Mouse (Mus musculus) gastrocnemius, adult 18-20 months (tissue): ENCODE measurements at regions not wholly inside any gene's neighbourhood (a gene's known extent, or its start where the extent isn't known, plus 50 kb on each side); places are given as distances from the start of the nearest gene placed in this dataset.

ENCODE experiments used
- DNase-seq: peaks from one replicate; pipeline ENCODE4 v3.0.0; 2021; ENCODE audit warnings: low spot score

- no peak for DNase-seq
These were observed 66.0 kb downstream of the Cops8 start for GRCm38 (mm10) chr1:90668787-90669186.

- no peak for DNase-seq
These were observed 66.5 kb downstream of the Cops8 start for GRCm38 (mm10) chr1:90669237-90669636.

DNA sequence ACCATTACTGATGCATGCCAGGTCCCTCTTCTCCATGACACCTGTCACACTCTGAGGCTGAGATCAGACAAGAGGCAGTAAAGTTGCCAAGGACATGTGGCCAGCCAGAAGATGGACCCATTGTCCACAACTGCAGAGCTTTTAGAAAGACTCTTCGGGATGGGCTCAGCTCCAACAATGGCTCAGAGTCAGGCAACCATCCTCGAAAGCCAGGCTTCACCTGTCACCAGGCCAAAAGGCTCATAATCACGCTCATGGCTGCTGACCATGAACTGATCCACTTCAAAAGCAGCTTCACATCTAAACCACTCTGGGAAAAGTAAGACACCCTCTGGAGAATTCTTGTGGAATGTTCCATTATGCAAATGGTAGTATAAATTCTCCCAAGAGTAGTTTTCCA lies 67.6 kb downstream of the Cops8 start:
- DNase-seq, result no peak

DNA sequence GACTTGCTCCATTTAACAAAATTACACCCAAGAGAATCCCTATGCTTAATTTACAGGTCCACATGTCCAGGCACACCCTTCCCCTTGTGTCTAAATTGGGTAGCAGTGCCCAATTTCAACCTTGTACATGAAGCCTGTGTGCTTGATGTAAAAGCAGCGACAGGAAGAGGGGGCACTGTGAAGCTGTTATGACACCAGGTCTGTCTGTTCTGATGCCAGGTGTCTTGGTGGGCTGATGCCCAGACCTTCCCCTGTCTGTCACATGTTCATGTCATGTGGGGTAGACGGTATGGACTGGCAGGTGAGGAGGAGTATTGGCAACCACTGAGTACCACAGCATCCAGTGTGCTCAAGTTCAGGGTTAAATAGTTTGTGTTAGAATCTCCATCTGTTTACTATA lies 71.0 kb downstream of the Cops8 start:
- no peak for DNase-seq

DNA sequence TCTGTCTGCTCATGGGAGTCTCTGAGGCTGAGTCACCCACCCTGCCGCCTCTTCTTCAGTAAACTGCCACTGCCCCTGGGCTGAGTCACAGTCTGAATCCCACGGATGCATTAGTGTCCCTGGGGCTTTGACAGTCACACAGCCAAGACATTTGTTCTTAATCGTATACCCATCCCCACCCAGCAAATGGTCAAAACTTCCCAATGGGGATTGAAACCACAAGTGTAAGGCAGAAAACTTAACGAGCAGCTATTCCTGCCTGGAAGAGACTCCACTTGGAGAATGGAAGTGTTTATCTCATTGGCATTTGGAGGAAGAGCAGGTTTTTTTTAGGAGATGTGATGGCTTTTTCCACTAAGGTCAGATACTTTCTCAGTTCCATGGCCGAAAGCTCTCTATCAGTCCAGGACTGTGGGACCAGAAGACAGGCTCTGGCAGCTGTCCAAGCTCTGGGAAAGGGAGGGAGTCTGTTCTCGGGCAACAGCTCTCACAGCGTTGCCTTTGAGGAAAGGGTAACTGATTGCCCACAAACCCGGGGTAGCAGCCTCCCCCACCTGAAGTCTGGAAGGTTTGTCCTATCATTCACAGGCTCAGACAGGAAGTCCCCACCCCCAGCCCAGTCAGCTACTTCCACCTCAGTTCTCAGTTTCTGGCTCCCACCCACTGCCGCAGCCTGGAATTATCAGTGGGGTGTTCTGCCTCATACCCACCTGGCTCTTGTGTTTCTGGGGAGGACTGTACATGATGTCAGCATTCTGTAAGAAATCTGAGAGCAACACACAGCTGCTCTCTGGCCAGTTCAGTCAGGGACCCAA lies 73.6 kb downstream of the Cops8 start:
- peak; percentile 67 for DNase-seq

GRCm38 (mm10) chr1:90677188-90677587 lies 74.4 kb downstream of the Cops8 start:
- DNase-seq, result no peak

GRCm38 (mm10) chr1:90677651-90678201 lies 74.9 kb downstream of the Cops8 start:
- DNase-seq, result no peak

DNA sequence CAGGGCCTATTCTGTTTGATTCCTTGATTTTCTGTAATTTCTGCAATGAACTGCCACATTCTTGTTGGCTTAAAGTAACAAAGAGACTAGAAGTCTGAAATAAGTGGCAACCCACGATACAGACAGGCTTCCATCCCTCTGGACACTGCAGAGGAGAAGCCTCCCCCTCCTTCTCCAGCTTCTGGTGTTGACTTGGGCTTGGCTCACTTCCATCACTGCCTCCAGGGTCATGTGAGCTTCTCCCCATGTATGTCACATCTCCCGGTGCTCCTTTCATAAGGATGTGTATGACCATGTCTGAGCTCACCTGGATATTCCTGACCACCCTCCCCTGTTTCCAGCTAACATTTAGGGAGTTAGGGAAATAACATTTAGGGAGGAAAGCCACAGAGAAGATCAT lies 75.6 kb downstream of the Cops8 start:
- no peak for DNase-seq

- no peak for DNase-seq
These were observed 85.3 kb downstream of the Cops8 start for GRCm38 (mm10) chr1:90688086-90688485.

GRCm38 (mm10) chr1:90690591-90691116 lies 87.9 kb downstream of the Cops8 start:
- DNase-seq, result peak; percentile 33

DNA sequence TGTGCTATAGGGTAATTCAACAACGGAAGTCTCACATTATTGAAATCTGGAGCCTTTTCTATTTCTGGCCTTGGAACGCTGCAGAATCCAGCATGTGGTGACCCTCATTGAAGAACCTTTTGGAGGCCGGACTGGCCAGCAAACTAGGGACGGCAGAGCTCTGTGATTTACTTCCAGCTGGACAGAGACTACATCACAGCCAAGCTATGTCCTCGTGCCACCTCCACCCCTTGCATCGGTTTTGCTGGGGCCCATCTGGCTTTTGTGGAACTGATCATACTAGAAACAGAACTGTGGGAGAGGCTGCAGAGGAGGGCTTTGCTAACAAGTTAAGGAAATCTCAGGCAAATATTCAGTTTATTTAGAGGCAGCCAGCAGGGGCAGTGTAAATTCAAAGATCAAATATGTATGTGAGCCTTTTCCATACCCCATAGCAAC lies 88.4 kb downstream of the Cops8 start:
- no peak for DNase-seq

DNA sequence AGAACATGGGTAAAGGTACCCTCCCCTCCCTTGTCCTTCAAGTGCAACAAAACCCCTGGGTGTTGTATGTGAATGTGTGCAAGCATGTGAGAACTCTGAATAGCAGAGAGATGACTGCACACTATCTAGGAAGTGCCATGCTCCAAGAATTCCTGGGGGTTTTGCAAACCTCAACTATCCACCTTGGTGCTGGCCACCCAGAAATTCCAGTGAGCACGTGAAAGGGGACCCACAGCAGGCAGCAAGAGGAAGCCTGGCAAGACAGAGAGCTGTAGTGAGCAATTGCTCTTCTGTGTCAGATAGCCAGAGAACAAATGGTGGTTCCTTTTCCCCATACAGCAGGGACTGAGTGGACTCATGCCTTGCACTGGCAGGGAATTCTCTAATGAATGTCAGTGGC lies 90.1 kb downstream of the Cops8 start:
- DNase-seq, result no peak

GRCm38 (mm10) chr1:90694761-90695160 lies 92.0 kb downstream of the Cops8 start:
- no peak for DNase-seq

DNA sequence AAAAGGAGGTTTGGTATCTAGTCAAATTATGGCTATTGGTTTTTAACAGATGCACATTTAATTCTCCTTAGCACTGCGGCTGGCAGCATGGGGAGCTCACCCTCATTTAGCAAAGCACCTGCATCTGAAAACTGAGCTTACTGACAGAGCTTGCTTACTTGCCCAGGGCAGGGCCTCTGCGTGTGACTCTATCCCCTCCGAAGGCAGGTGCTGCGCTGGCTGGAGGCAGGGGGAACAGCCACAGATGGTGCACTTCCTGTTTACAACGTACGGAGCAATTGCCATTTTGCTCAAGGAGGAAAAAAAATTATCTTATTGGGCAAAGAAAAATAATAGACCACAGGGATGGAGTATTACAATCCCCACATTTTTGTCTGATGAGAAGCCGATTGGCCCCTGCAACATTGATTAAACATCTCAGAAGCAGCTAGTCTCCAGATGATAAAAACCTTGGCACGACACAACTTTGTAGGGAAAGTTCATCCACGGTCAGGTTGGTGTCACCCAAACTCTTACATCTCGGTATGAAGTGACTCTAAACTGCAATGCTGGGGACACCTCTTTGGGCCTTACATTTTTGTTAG lies 92.5 kb downstream of the Cops8 start:
- peak; percentile 47 for DNase-seq

DNA sequence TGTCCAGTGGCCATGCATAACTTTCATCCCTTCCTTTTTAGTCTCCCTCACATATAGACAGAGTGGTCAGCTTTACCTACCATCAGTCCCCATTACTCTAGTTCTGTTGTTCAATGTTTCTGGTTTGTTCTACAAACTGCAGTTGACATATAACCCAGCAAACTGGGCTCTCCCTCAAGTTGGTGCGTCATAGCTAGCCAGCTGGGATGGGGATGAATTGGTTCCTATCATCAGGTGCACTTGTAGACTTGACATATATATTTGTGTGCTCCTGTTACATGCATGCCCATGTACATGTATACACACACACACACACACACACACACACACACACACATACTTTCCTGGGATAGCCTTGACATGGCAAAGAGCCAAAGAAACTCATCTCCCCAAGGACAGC lies 93.2 kb downstream of the Cops8 start:
- no peak for DNase-seq

GRCm38 (mm10) chr1:90697056-90697596 lies 94.3 kb downstream of the Cops8 start:
- peak; percentile 22 for DNase-seq

DNA sequence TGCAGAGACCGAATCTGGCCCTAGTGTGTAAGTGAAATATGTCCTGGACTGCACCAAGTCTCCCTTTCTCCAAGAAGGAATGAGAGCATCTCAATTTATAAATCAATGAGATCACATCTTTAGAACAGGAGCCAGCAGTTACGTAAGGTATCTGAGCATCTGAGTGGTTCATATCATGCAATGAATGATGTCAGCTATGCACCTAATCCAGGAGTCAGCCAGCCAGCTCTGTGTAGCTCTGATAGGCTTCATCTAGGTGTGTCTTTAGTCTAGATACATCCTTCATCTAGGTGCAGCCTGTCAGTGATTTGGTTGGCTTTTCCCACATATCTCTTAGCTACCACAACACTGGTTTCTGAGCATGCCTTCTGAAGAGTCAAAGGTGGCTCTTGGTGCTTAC lies 95.8 kb downstream of the Cops8 start:
- peak; percentile 48 for DNase-seq

DNA sequence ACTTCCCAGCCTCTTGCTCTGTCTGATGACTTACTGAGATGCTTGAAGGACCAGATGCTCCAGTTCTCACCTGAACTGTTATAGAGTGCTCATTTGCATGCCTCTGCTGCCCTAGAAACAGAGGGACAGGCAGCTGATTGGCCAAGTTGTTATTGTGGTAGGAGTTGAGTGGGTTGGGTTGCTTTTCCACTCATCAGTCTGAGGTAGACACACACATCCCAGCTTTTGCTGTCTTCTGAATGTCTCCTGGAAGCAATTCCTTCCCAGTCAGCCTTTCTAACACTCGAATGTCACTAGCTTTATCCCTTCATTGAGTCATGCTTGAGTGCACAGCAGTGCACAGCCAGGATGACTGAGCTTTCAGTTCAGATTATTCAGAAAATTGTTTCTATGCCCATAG lies 99.0 kb downstream of the Cops8 start:
- no peak for DNase-seq

DNA sequence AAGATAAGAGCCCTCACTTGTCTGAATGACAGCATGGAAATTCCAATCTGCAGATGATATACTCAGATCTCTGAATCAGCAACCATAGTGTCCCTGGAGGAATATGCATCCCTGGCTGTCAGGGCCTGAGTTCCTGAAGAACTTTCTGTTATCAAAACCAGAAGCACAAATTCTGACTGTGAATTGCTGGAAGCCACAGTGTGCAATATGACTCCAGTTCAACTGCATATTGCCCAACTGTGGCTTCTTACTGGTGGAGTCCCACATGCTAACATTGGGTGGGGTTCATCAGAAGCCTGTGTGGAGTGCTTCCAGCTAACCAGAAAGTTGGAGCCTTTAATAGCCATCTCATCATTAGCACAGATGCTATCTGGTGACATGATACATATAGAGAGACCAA lies 103.6 kb downstream of the Cops8 start:
- DNase-seq, result peak; percentile 38

DNA sequence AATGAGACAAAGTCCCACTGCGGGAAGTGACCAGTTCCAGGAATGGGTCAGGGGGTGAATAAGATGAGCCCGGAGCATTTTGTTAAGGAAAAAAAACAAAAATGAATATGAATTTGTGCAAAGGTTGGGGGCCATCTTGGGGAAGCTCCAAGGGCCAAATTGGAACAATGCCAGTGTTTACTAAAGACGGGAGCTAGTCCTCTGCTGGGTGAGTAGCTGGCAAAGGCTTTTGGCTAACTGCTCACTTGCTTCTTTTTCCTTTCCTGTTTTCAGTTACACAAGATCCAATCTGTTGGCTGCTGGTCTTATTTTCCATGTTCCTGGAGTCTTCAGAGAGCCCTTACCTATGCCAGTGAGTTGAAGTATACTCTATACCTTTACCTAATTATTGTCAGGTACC lies 107.0 kb downstream of the Cops8 start:
- DNase-seq, result no peak

- peak; percentile 59 for DNase-seq
These were observed 107.8 kb downstream of the Cops8 start for GRCm38 (mm10) chr1:90710566-90710965.

- DNase-seq, result no peak
These were observed 108.3 kb downstream of the Cops8 start for GRCm38 (mm10) chr1:90711103-90711502.
